Mouse (Mus musculus) MEL (cell line): Measurements from ENCODE around the gene Rab21. TPM values are rescaled to one million over a fixed set of nuclear protein-coding genes. Genes with fewer than 3 reads are reported as not detected.

Experiments
- DNase-seq: peaks from one replicate; pipeline ENCODE4 v3.0.0; 2011; ENCODE audit warnings: low read depth, low spot score
- H3K27ac ChIP-seq: 2 replicates; pipeline ENCODE4 v1.5.1; 2012; ENCODE audit warnings: low read depth, mild to moderate bottlenecking, control low read depth, low read length, moderate library complexity; ENCODE audit not compliant: control insufficient read depth
- H3K27me3 ChIP-seq, 2 experiments: fragments of 150-350 bp in 1 of 2; sonication (generic) in 1 of 2; 2 replicates each; pipeline ENCODE4 v1.6.1; 2012; ENCODE audit warnings: low read length in 2 of 2, mild to moderate bottlenecking in 2 of 2, improper control_type of control experiment in 1 of 2, moderate library complexity in 1 of 2; ENCODE audit not compliant: insufficient read depth in 2 of 2, control insufficient read depth in 1 of 2
- H3K36me3 ChIP-seq, 2 experiments: 2 replicates each; pipeline ENCODE4 v1.6.1; 2012 to 2014; ENCODE audit warnings: low read length in 2 of 2, improper control_type of control experiment in 1 of 2, inconsistent platforms in 1 of 2, mild to moderate bottlenecking in 1 of 2; ENCODE audit not compliant: insufficient read depth in 2 of 2, control insufficient read depth in 1 of 2
- H3K4me1 ChIP-seq, 2 experiments: fragments of 150-350 bp in 1 of 2; sonication (generic) in 1 of 2; 2 replicates each; pipeline ENCODE4 v1.6.1; 2012; ENCODE audit warnings: low read length in 2 of 2, improper control_type of control experiment in 1 of 2, mild to moderate bottlenecking in 1 of 2; ENCODE audit not compliant: insufficient read depth in 2 of 2, control insufficient read depth in 1 of 2
- H3K4me3 ChIP-seq, 2 experiments: fragments of 150-350 bp in 1 of 2; sonication (generic) in 1 of 2; 2 replicates each; pipeline ENCODE4 v1.5.1; 2012; ENCODE audit warnings: low read depth in 2 of 2, low read length in 2 of 2, mild to moderate bottlenecking in 2 of 2, moderate library complexity in 2 of 2, control low read depth in 1 of 2, improper control_type of control experiment in 1 of 2; ENCODE audit not compliant: control insufficient read depth in 1 of 2, insufficient read depth in 1 of 2
- H3K79me2 ChIP-seq: 2 replicates; pipeline ENCODE4 v1.6.1; 2012; ENCODE audit warnings: mild to moderate bottlenecking, low read length, moderate library complexity; ENCODE audit not compliant: control insufficient read depth, poor library complexity, insufficient read depth
- H3K9ac ChIP-seq: 2 replicates; pipeline ENCODE4 v1.6.1; 2012; ENCODE audit warnings: low read depth, mild to moderate bottlenecking, control low read depth, low read length, moderate library complexity; ENCODE audit not compliant: control insufficient read depth, poor library complexity, severe bottlenecking
- H3K9me3 ChIP-seq: fragments of 150-350 bp; sonication (generic); replicated peaks from 2 replicates; pipeline ENCODE4 v1.6.1; 2012; ENCODE audit warnings: mild to moderate bottlenecking, low read length, improper control_type of control experiment, moderate library complexity; ENCODE audit not compliant: insufficient read depth
- BHLHE40 ChIP-seq: IDR thresholded peaks from 2 replicates; pipeline ENCODE4 v1.6.1; 2012; ENCODE audit warnings: low read depth, mild to moderate bottlenecking, inconsistent platforms, low read length, improper control_type of control experiment, borderline replicate concordance
- CHD1 ChIP-seq: IDR thresholded peaks from 2 replicates; pipeline ENCODE4 v1.6.1; 2012; ENCODE audit warnings: low read depth, mild to moderate bottlenecking, inconsistent platforms, low read length, improper control_type of control experiment
- CHD2 ChIP-seq: IDR thresholded peaks from 2 replicates; pipeline ENCODE4 v1.6.1; 2011; ENCODE audit warnings: low read length, improper control_type of control experiment
- CTCF ChIP-seq, 3 experiments: IDR thresholded peaks in 2 of 3; conservative IDR thresholded peaks in 1 of 3; 2 replicates each; pipeline ENCODE4 v1.5.1; 2011 to 2012; ENCODE audit warnings: low read length in 3 of 3, low read depth in 2 of 3, mild to moderate bottlenecking in 2 of 3, improper control_type of control experiment in 1 of 3, inconsistent platforms in 1 of 3, mixed read lengths in 1 of 3, moderate library complexity in 1 of 3; ENCODE audit not compliant: control insufficient read depth in 1 of 3, insufficient read depth in 1 of 3, poor library complexity in 1 of 3, severe bottlenecking in 1 of 3
- ELF1 ChIP-seq: IDR thresholded peaks from 2 replicates; pipeline ENCODE4 v1.6.1; 2014; ENCODE audit warnings: low read depth, mild to moderate bottlenecking, inconsistent platforms, low read length, improper control_type of control experiment, moderate library complexity
- EP300 ChIP-seq, 2 experiments: IDR thresholded peaks; 2 replicates each; pipeline ENCODE4 v1.6.1; 2011; ENCODE audit warnings: improper control_type of control experiment in 2 of 2, low read length in 2 of 2, low read depth in 1 of 2, mild to moderate bottlenecking in 1 of 2
- ETS1 ChIP-seq: IDR thresholded peaks from 2 replicates; pipeline ENCODE4 v1.6.1; 2012; ENCODE audit warnings: low read depth, mild to moderate bottlenecking, inconsistent platforms, low read length, improper control_type of control experiment, moderate library complexity
- GABPA ChIP-seq: IDR thresholded peaks from 2 replicates; pipeline ENCODE4 v1.6.1; 2012; ENCODE audit warnings: low read depth, mild to moderate bottlenecking, inconsistent platforms, low read length, improper control_type of control experiment, moderate library complexity
- HCFC1 ChIP-seq: IDR thresholded peaks from 2 replicates; pipeline ENCODE4 v1.6.1; 2012; ENCODE audit warnings: low read depth, mild to moderate bottlenecking, inconsistent platforms, low read length, improper control_type of control experiment, moderate library complexity
- JUND ChIP-seq: IDR thresholded peaks from 2 replicates; pipeline ENCODE4 v1.6.1; 2011; ENCODE audit warnings: low read depth, mild to moderate bottlenecking, improper control_type of control experiment, low read length
- MAZ ChIP-seq: IDR thresholded peaks from 2 replicates; pipeline ENCODE4 v1.6.1; 2012; ENCODE audit warnings: low read depth, mild to moderate bottlenecking, inconsistent platforms, low read length, improper control_type of control experiment
- MXI1 ChIP-seq: IDR thresholded peaks from 2 replicates; pipeline ENCODE4 v1.6.1; 2011; ENCODE audit warnings: mild to moderate bottlenecking, low read depth, low read length, improper control_type of control experiment
- MYB ChIP-seq: IDR thresholded peaks from 2 replicates; pipeline ENCODE4 v1.6.1; 2011; ENCODE audit warnings: mild to moderate bottlenecking, low read depth, low read length, improper control_type of control experiment
- NRF1 ChIP-seq: IDR thresholded peaks from 2 replicates; pipeline ENCODE4 v1.6.1; 2014; ENCODE audit warnings: low read depth, mild to moderate bottlenecking, inconsistent platforms, low read length, improper control_type of control experiment, moderate library complexity; ENCODE audit not compliant: poor library complexity, insufficient read depth, severe bottlenecking
- POLR2AphosphoS2 ChIP-seq: IDR thresholded peaks from 2 replicates; pipeline ENCODE4 v1.6.1; 2011; ENCODE audit warnings: low read length, improper control_type of control experiment
- SIN3A ChIP-seq: IDR thresholded peaks from 2 replicates; pipeline ENCODE4 v1.6.1; 2012; ENCODE audit warnings: low read length, improper control_type of control experiment, inconsistent platforms
- SMC3 ChIP-seq: IDR thresholded peaks from 2 replicates; pipeline ENCODE4 v1.6.1; 2011; ENCODE audit warnings: low read depth, low read length, improper control_type of control experiment
- TAL1 ChIP-seq: IDR thresholded peaks from 2 replicates; pipeline ENCODE4 v1.6.1; 2012; ENCODE audit warnings: mild to moderate bottlenecking, inconsistent platforms, low read length, moderate library complexity, mixed read lengths
- TBP ChIP-seq: IDR thresholded peaks from 2 replicates; pipeline ENCODE4 v1.8.0; 2011; ENCODE audit warnings: low read depth, low read length, improper control_type of control experiment
- USF1 ChIP-seq: IDR thresholded peaks from 2 replicates; pipeline ENCODE4 v1.6.1; 2014; ENCODE audit warnings: low read depth, mild to moderate bottlenecking, inconsistent platforms, low read length, improper control_type of control experiment, moderate library complexity
- ZC3H11A ChIP-seq: IDR thresholded peaks from 2 replicates; pipeline ENCODE4 v1.6.1; 2012; ENCODE audit warnings: low read depth, mild to moderate bottlenecking, inconsistent platforms, low read length, improper control_type of control experiment
- ZNF384 ChIP-seq: IDR thresholded peaks from 2 replicates; pipeline ENCODE4 v1.6.1; 2012; ENCODE audit warnings: low read depth, mild to moderate bottlenecking, inconsistent platforms, low read length, improper control_type of control experiment
- polyA plus RNA-seq, 2 experiments: library from polyadenylated mRNA; stranded (reverse) in 1 of 2; unstranded in 1 of 2; fragments of >175 nt in 1 of 2; fragments of >200 nt in 1 of 2; gene quantifications; 2 replicates each; pipeline versions ENCODE4 v1.2.1 to v1.2.4; 2012; ENCODE audit warnings: low replicate concordance in 2 of 2, low read depth in 1 of 2; ENCODE audit not compliant: insufficient read length in 2 of 2, insufficient read depth in 1 of 2, missing spikeins in 1 of 2
- total RNA-seq: library from RNA; depleted of rRNA; stranded (reverse); fragments of 300-350 nt; gene quantifications from 2 replicates; pipeline ENCODE4 v1.2.3, GENCODE M21; 2012

The Rab21 gene
- total and polyA plus RNA-seq, 3 experiments: 12.9 to 31.5 (median 20.9) TPM

GRCm38 (mm10) chr10:115346444-115346843 is 31.1 kb upstream of the Rab21 start:
- DNase-seq: no peak
- TF ChIP-seq GABPA (no peak), SIN3A (no peak), SMC3 (no peak), MXI1 (no peak)
- Histone ChIP-seq H3K27ac (no peak overlapping the region), H3K9me3 (no peaks in the 10 kb centered on the region), H3K4me3 (no peak overlapping the region), H3K27me3 (no peaks in the 10 kb centered on the region), H3K9ac (no peak overlapping the region), H3K4me1 (peaks cover 5 to 7% of the 10 kb centered on the region in 2 experiments; a peak in 3 of 4 replicates), H3K36me3 (peaks cover 0 to 5% of the 10 kb centered on the region in 2 experiments; a peak in 2 of 4 replicates), H3K79me2 (no peaks in the 10 kb centered on the region)

- peak; percentile 37 for DNase-seq
- Histone ChIP-seq H3K27me3 (no peaks in the 10 kb centered on the region), H3K27ac (no peak overlapping the region), H3K9me3 (no peaks in the 10 kb centered on the region), H3K36me3 (peaks cover 0 to 7% of the 10 kb centered on the region in 2 experiments; a peak in 2 of 4 replicates), H3K79me2 (no peaks in the 10 kb centered on the region), H3K4me3 (no peak overlapping the region), H3K9ac (no peak overlapping the region)
- no peak for TF ChIP-seq EP300 (IDR thresholded peaks at IDR 0.05; ENCODE audit: low read depth in 1 of 2, low read length in 2 of 2)
- no peak for TF ChIP-seq USF1
- no peak for TF ChIP-seq CTCF (IDR thresholded peaks at IDR 0.05 in 2 of 3, conservative IDR thresholded peaks at IDR 0.05 in 1 of 3; ENCODE audit: control insufficient read depth in 1 of 3, insufficient read depth in 1 of 3, low read depth in 2 of 3, low read length in 3 of 3, poor library complexity in 1 of 3, severe bottlenecking in 1 of 3)
- no peak for TF ChIP-seq MXI1
- no peak for TF ChIP-seq SIN3A
- no peak for TF ChIP-seq NRF1
- TF ChIP-seq HCFC1: no peak
- no peak for TF ChIP-seq JUND
- TF ChIP-seq TBP: no peak
- TF ChIP-seq ZC3H11A: no peak
- TF ChIP-seq MYB: no peak
- no peak for TF ChIP-seq MAZ
- TF ChIP-seq POLR2AphosphoS2: no peak
- no peak for TF ChIP-seq CHD2
- TF ChIP-seq ELF1: no peak
- no peak for TF ChIP-seq TAL1
- no peak for TF ChIP-seq ZNF384
- no peak for TF ChIP-seq BHLHE40
- TF ChIP-seq CHD1: no peak
- TF ChIP-seq ETS1: no peak
- TF ChIP-seq, all 39 proteins: peak for 0
- H3K4me1 ChIP-seq: peaks cover 0 to 3% of the 10 kb centered on the region in 2 experiments; a peak in 1 of 4 replicates
Observed at GRCm38 (mm10) chr10:115342771-115343425, 27.5 kb upstream of the Rab21 start.
